Mouse (Mus musculus) frontal cortex, postnatal 25 days (tissue): ENCODE results near the gene Adamts14.
A peak's percentile ranks its signal among the peaks of the same experiment; 100 is the strongest.

Experiments used
- DNase-seq, 2 experiments: peaks; one replicate each; pipeline ENCODE4 v3.0.0; 2022; ENCODE audit warnings: low spot score in 2 of 2

Adamts14 gene

GRCm38 (mm10) chr10:61232858-61233567 is 40.2 kb downstream of the Adamts14 start:
- DNase-seq = no peak

- DNase-seq = no peak
These were observed 41.5 kb downstream of the Adamts14 start for GRCm38 (mm10) chr10:61231756-61232155.

- DNase-seq = no peak
These were observed 46.3 kb downstream of the Adamts14 start for GRCm38 (mm10) chr10:61226784-61227396.

- DNase-seq = no peak
These were observed 47.5 kb downstream of the Adamts14 start for GRCm38 (mm10) chr10:61225694-61226093.

- no peak for DNase-seq
These were observed 53.9 kb downstream of the Adamts14 start for GRCm38 (mm10) chr10:61219318-61219717.

- DNase-seq = no peak
These were observed 57.1 kb downstream of the Adamts14 start for GRCm38 (mm10) chr10:61216163-61216562.

- DNase-seq = no peak
These were observed 57.6 kb downstream of the Adamts14 start for GRCm38 (mm10) chr10:61215658-61216057.

GRCm38 (mm10) chr10:61212817-61213216 is 60.4 kb downstream of the Adamts14 start:
- no peak for DNase-seq

GRCm38 (mm10) chr10:61211743-61212142 is 61.5 kb downstream of the Adamts14 start:
- DNase-seq = peak; percentile 15 to 18

GRCm38 (mm10) chr10:61211105-61211504 is 62.1 kb downstream of the Adamts14 start:
- DNase-seq = no peak

- no peak for DNase-seq
These were observed 65.0 kb downstream of the Adamts14 start for GRCm38 (mm10) chr10:61208114-61208684.

GRCm38 (mm10) chr10:61203930-61204329 is 69.3 kb downstream of the Adamts14 start:
- no peak for DNase-seq

GRCm38 (mm10) chr10:61201596-61202318 is 71.5 kb downstream of the Adamts14 start:
- no peak for DNase-seq

- DNase-seq = no peak
These were observed 72.2 kb downstream of the Adamts14 start for GRCm38 (mm10) chr10:61200998-61201397.

GRCm38 (mm10) chr10:61200232-61200820 is 72.9 kb downstream of the Adamts14 start:
- DNase-seq = no peak

GRCm38 (mm10) chr10:61199566-61200213 is 73.5 kb downstream of the Adamts14 start:
- DNase-seq = peak; percentile 45 to 51

GRCm38 (mm10) chr10:61195718-61196291 is 77.4 kb downstream of the Adamts14 start:
- DNase-seq = no peak

GRCm38 (mm10) chr10:61195216-61195615 is 78.0 kb downstream of the Adamts14 start:
- no peak for DNase-seq

- no peak for DNase-seq
These were observed 78.6 kb downstream of the Adamts14 start for GRCm38 (mm10) chr10:61194611-61195010.

GRCm38 (mm10) chr10:61188010-61188409 is 85.2 kb downstream of the Adamts14 start:
- DNase-seq = no peak

- DNase-seq = no peak
These were observed 86.2 kb downstream of the Adamts14 start for GRCm38 (mm10) chr10:61187001-61187400.
